Mouse (Mus musculus): Measurements from ENCODE around the gene Agpat4. TPM values are rescaled to one million over a fixed set of nuclear protein-coding genes. Genes with fewer than 3 reads are reported as not detected.

Agpat4 gene
- polyA plus RNA-seq, 1 experiment from 2014 or later: 10.2 TPM

DNA sequence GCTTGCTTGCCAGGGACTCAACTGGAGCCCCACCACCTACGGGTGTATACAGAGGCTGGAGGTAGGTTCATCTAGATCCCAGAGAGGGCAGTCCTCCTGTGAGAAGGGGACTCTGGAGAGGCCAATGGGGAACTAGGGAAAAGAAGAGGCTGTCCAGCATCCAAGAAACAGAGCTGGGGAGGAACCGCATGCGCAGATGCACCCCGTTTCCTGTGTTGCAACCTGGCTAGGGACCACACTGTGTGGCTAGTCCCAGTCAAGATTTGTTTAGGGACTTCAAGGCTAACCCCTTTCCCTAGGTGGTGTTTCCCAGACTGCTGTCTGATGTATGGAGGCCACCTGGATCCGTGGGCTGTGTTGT, 41.5 kb downstream of the Agpat4 start:
- TF ChIP-seq EP300 (IDR thresholded peaks at IDR 0.05; ENCODE audit: low read depth) (no peak), CTCF (IDR thresholded peaks at IDR 0.05; ENCODE audit: low read depth) (no peak)
- H3K27ac ChIP-seq (ENCODE audit: low read depth): no peak overlapping the region
- H3K4me2 ChIP-seq (ENCODE audit: low read depth, low read length): no peak overlapping the region
- H3K9ac ChIP-seq (replicated peaks): no peak overlapping the region
- no peaks in the 10 kb centered on the region for H3K27me3 ChIP-seq (ENCODE audit: insufficient read depth, low read length)
- H3K4me1 ChIP-seq (ENCODE audit: insufficient read depth): peaks cover 25% of the 10 kb centered on the region
- no peak overlapping the region for H3K4me3 ChIP-seq (ENCODE audit: low read depth, low read length)
- H3K9me3 ChIP-seq (ENCODE audit: low read length): no peaks in the 10 kb centered on the region
- ATAC-seq (no peak), DNase-seq (no peak)
- no peaks in the 10 kb centered on the region; the same call in 1 of the 2 replicates for H3K36me3 ChIP-seq (replicated peaks; ENCODE audit: insufficient read depth, low read length)
- WGBS (ENCODE audit: insufficient replicate concordance): 85% methylated on average over 5 of the region's 5 CpGs

DNA sequence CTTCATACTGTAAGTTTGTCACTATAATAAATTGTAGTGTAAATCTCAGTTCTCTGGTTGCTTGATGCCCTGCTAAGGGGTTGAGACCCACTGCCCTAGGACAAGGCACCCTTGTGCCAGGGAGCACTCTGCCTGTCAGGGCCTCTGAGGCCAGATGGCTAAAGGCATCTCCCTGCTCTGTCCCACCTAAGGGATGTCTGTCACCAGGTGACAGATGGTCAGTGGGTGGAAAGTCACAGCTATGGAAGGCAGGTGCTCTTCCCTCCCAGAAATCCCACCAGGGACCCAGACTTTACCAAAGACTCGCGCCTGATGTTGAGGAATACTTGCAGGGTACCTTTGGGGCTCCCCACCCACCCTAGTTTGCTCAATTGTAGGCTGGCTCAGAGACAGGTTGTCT, 42.0 kb downstream of the Agpat4 start:
- no peaks in the 10 kb centered on the region; the same call in 1 of the 2 replicates for H3K36me3 ChIP-seq (replicated peaks; ENCODE audit: insufficient read depth, low read length)
- 87% methylated on average over 2 of the region's 2 CpGs for WGBS (ENCODE audit: insufficient replicate concordance)
- H3K4me1 ChIP-seq (ENCODE audit: insufficient read depth): peaks cover 25% of the 10 kb centered on the region
- DNase-seq (no peak), ATAC-seq (no peak)
- no peak overlapping the region for H3K4me3 ChIP-seq (ENCODE audit: low read depth, low read length)
- no peaks in the 10 kb centered on the region for H3K9me3 ChIP-seq (ENCODE audit: low read length)
- 0 out of 2 replicates have a peak overlapping the region, but pooled peaks have one; percentile 22 for H3K27ac ChIP-seq (ENCODE audit: low read depth)
- H3K27me3 ChIP-seq (ENCODE audit: insufficient read depth, low read length): no peaks in the 10 kb centered on the region
- TF ChIP-seq CTCF (IDR thresholded peaks at IDR 0.05; ENCODE audit: low read depth) (no peak), EP300 (IDR thresholded peaks at IDR 0.05; ENCODE audit: low read depth) (no peak)
- no peak overlapping the region for H3K4me2 ChIP-seq (ENCODE audit: low read depth, low read length)
- no peak overlapping the region for H3K9ac ChIP-seq (replicated peaks)

DNA sequence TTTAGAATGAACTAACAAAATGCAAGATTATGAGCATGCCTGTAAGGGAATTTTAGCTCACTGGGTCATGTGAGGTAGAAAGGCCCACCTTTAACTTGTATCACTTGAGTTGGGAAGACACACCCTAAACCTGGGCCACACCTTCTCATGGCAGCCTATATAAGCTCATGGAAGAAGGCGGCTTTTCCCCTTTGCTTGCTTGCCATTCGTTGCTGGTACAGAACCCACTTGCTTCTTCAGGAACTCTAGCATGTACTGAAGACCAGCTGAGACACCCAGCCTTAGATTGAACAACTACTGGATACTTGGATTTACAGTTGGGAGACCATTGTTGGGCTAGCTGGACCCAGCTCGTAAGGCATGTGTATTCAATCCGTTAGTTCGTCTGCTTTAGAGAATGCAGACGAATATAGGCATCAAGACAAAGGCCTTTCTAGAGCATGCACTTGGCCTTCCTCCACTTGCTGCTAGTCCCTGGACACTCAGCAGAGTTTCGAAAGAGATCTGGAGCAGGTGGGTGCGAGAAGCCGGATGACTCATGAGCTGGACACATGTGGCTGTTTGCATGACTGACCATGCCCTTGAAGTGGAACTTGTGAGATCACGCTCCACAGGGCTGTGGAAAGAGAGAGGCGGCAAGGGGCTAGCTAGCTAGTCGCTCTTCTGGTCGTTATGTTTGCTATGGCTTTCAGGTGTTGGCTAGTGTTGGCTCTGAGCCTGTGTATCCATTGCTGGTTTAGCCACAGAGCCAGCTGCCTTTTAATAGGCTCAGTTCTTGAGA, 42.7 kb downstream of the Agpat4 start:
- DNase-seq (peak; percentile 21), ATAC-seq (peak; percentile 43; the same call in 1 of the 2 replicates)
- H3K36me3 ChIP-seq (replicated peaks; ENCODE audit: insufficient read depth, low read length): no peaks in the 10 kb centered on the region; the same call in 1 of the 2 replicates
- WGBS (ENCODE audit: insufficient replicate concordance): 78% methylated on average over 13 of the region's 13 CpGs
- H3K27ac ChIP-seq (ENCODE audit: low read depth): 0 out of 2 replicates have a peak overlapping the region, but pooled peaks have one; percentile 22
- peaks cover 25% of the 10 kb centered on the region for H3K4me1 ChIP-seq (ENCODE audit: insufficient read depth)
- H3K4me2 ChIP-seq (ENCODE audit: low read depth, low read length): no peak overlapping the region
- H3K9me3 ChIP-seq (ENCODE audit: low read length): no peaks in the 10 kb centered on the region
- H3K27me3 ChIP-seq (ENCODE audit: insufficient read depth, low read length): no peaks in the 10 kb centered on the region
- H3K4me3 ChIP-seq (ENCODE audit: low read depth, low read length): no peak overlapping the region
- TF ChIP-seq CTCF (IDR thresholded peaks at IDR 0.05; ENCODE audit: low read depth) (no peak), EP300 (IDR thresholded peaks at IDR 0.05; ENCODE audit: low read depth) (no peak)
- no peak overlapping the region for H3K9ac ChIP-seq (replicated peaks)

DNA sequence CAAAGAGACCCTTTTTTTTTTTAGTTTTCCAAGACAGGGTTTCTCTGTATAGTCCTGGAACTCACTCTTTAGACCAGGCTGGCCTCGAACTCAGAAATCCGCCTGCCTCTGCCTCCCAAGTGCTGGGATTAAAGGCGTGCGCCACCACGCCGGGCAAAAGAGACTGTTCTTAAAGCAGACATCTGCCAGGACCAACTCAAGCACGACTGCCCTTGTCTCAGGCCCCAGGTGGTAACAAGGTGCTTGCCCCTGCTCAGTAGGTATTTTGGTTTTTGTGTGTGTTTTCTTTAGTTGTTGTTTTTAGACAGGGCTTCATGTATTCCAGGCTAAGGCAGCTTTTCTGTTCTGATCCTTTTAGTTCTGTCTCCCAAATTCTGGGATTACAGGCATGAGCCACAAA, 43.4 kb downstream of the Agpat4 start:
- H3K27ac ChIP-seq (ENCODE audit: low read depth): no peak overlapping the region
- WGBS (ENCODE audit: insufficient replicate concordance): 92% methylated on average over 7 of the region's 7 CpGs
- H3K4me1 ChIP-seq (ENCODE audit: insufficient read depth): peaks cover 29% of the 10 kb centered on the region
- ATAC-seq (no peak), DNase-seq (no peak)
- H3K4me2 ChIP-seq (ENCODE audit: low read depth, low read length): no peak overlapping the region
- H3K27me3 ChIP-seq (ENCODE audit: insufficient read depth, low read length): no peaks in the 10 kb centered on the region
- no peak overlapping the region for H3K4me3 ChIP-seq (ENCODE audit: low read depth, low read length)
- no peak overlapping the region for H3K9ac ChIP-seq (replicated peaks)
- no peak for TF ChIP-seq CTCF (IDR thresholded peaks at IDR 0.05; ENCODE audit: low read depth)
- no peak for TF ChIP-seq EP300 (IDR thresholded peaks at IDR 0.05; ENCODE audit: low read depth)
- no peaks in the 10 kb centered on the region; the same call in 1 of the 2 replicates for H3K36me3 ChIP-seq (replicated peaks; ENCODE audit: insufficient read depth, low read length)
- no peaks in the 10 kb centered on the region for H3K9me3 ChIP-seq (ENCODE audit: low read length)

DNA sequence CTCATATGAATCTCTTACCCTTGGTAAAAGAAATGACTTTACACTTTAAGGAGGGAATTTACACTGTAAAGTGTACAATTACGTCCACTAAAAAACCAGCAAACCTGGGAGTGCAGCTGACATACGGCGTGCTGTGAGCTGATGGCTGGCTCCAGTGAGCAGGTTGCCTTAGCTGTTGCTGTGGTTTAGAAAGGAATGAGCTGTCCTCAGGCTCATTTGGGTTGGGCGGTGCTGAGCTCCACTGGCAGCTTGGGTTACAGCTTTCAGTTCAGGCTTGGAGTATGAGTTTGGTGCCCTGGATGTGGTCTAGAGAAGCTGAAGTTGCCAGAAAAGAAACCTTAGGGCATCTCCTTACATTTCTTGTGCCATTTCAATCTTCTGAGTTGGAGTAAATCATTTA, 44.3 kb downstream of the Agpat4 start:
- Histone ChIP-seq H3K27me3 (ENCODE audit: insufficient read depth, low read length) (no peaks in the 10 kb centered on the region), H3K9ac (replicated peaks) (no peak overlapping the region), H3K4me1 (ENCODE audit: insufficient read depth) (peaks cover 29% of the 10 kb centered on the region), H3K4me3 (ENCODE audit: low read depth, low read length) (no peak overlapping the region), H3K9me3 (ENCODE audit: low read length) (no peaks in the 10 kb centered on the region), H3K27ac (ENCODE audit: low read depth) (no peak overlapping the region), H3K4me2 (ENCODE audit: low read depth, low read length) (no peak overlapping the region), H3K36me3 (replicated peaks; ENCODE audit: insufficient read depth, low read length) (no peaks in the 10 kb centered on the region; the same call in 1 of the 2 replicates)
- 78% methylated on average over 4 of the region's 4 CpGs for WGBS (ENCODE audit: insufficient replicate concordance)
- TF ChIP-seq CTCF (IDR thresholded peaks at IDR 0.05; ENCODE audit: low read depth) (no peak), EP300 (IDR thresholded peaks at IDR 0.05; ENCODE audit: low read depth) (no peak)
- ATAC-seq (no peak), DNase-seq (no peak)

DNA sequence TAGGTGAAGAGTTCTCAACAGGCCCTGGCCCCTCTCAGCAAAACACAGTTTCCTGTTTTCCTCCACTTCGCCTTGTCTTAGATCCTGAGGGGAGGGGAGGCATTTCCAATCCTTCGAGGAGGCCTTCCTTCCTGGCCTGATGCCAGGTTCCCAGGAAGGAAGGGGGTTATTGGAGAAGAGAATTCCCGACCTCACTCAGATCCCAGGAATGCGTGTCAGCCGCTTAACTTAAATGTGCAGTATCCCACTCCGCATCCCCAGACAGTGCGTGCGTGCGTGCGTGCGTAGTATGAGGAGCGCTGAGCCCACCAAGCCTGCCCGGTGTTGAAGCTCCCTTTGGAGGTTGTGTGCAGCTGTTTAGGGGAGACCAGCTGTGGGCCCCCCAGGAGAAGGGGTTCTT, 44.9 kb downstream of the Agpat4 start:
- DNase-seq (no peak), ATAC-seq (no peak)
- no peak overlapping the region for H3K4me2 ChIP-seq (ENCODE audit: low read depth, low read length)
- no peaks in the 10 kb centered on the region; the same call in 1 of the 2 replicates for H3K36me3 ChIP-seq (replicated peaks; ENCODE audit: insufficient read depth, low read length)
- WGBS (ENCODE audit: insufficient replicate concordance): 83% methylated on average over 13 of the region's 13 CpGs
- TF ChIP-seq CTCF (IDR thresholded peaks at IDR 0.05; ENCODE audit: low read depth) (no peak), EP300 (IDR thresholded peaks at IDR 0.05; ENCODE audit: low read depth) (no peak)
- no peaks in the 10 kb centered on the region for H3K27me3 ChIP-seq (ENCODE audit: insufficient read depth, low read length)
- H3K4me3 ChIP-seq (ENCODE audit: low read depth, low read length): no peak overlapping the region
- H3K27ac ChIP-seq (ENCODE audit: low read depth): no peak overlapping the region
- H3K9me3 ChIP-seq (ENCODE audit: low read length): no peaks in the 10 kb centered on the region
- peaks cover 32% of the 10 kb centered on the region for H3K4me1 ChIP-seq (ENCODE audit: insufficient read depth)
- no peak overlapping the region for H3K9ac ChIP-seq (replicated peaks)

All from liver, postnatal 0 days (tissue).